Mouse (Mus musculus): ENCODE results near the gene Gm20547.
A peak's percentile ranks its signal among the peaks of the same experiment; 100 is the strongest.
"Not testable (repeated sequence)": the region's sequence is repeated elsewhere in the genome, so short reads cannot be mapped to it uniquely, and the experiment has no call there.

The Gm20547 gene

DNA sequence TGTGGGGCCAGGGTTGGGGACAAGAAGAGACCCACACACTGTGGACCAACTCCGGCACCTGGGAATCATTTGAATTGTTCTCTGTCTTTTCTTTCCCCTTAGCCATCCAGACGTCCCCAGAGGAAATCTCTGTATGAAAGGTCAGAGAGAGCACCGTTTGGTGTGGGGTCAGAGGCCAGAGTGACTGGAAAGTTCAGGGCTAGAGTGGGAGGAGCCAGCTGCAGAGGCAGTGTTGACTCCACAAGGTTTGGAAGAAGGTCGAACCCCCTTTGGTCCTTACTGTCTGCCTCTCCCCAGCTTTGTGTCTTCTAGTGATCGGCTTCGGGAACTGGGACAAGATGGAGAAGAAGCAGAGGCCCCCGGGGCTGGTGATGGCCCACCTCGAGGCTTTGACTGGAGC is 28.3 kb downstream of the Gm20547 start:
- no peak for DNase-seq (ENCODE audit: low read depth, low spot score)

DNA sequence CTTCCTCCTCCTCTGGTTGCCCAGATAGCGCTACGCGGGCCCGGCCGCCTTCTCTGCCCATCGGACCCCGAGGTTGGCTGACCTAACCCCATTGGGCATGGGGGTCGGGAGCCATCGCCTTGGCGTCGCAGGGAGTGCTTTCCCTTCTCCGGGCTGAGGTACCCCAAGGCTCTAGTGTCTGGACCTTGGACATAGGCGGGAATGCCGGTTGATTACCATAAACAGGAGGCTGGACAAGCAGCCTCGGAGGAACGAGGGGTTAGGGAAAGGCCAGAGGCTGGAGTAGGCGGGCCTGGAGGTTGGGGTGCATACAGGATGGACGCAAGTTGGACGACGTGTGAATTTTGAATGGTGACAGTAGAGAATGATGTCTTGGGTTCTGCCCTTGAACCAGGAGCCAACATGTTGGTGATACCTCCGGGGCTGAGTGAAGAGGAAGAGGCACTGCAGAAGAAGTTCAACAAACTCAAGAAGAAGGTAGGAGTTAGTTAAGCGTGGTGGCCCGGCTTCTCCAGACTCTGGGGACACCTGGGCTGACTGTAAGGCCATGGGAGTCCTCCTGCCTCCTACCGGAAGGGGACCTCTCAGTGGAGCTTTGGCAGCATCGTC is 31.2 kb downstream of the Gm20547 start:
- no peak for DNase-seq (ENCODE audit: low read depth, low spot score)

DNA sequence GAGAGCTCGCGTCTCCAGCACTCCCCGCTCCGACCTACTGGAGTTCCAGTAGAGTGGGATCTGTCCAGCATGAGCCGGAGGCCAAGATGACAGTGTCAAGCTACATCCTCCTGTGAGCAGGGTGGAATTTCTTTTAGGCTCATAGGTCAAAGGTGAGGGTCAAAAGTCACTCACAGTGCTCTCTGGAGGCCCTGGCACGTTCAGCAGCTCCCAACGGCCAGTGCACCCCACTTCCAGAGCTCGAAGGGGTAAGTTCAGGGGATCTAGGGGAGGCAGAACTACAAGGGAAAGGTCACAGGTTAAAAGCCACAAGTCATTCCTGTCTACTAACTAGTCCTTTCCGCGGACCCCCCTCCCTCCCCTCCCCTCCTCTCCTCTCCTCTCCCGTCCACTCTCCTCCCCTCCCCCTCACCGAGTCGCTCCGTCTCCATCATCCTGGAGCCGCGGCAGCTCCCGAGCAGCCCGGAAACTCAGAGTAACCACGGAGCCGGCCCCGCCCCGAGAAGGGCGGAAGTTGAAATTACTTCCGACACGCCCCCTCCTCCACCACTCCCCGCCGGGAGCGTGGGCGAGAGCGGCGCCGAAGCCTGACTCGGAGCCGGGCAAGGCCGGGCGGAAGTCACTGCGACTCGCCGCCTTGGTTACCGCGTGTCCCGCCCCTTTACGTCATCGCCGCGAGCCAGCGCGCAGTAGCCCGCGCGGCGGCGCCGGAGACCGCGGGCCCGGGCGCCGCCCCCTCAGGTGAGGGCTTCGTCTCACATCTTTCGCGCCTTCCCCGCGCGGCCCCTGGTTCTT is 31.9 kb downstream of the Gm20547 start, which contains the start of the genes Skiv2l and Nelfe:
TSS of gene Skiv2l (minus strand) at position 489 of the 795 bp plus-strand sequence.
TSS of gene Nelfe (plus strand) at position 670 of the 795 bp plus-strand sequence.
- DNase-seq (ENCODE audit: low read depth, low spot score) = peak; percentile 94

DNA sequence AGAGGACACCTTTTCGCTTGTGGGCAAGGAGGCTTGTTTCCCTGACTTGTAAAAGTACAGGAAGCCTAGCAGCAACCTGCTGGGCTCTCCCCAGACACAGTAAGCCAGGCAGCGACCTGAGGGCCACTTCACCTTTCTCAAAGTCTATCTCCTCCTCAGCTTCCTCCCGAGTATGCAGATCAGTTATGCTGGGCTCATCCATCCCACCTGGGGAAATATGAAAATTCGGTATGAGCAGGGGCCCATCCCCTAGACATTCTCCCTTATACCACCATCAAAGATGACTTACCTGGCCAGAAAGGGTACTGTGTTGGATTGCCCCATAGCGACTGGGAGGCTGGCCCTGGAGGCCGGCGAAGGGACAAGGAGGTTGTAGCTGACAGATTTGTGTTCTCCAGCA is 34.2 kb downstream of the Gm20547 start:
- DNase-seq (ENCODE audit: low read depth, low spot score) = no peak

DNA sequence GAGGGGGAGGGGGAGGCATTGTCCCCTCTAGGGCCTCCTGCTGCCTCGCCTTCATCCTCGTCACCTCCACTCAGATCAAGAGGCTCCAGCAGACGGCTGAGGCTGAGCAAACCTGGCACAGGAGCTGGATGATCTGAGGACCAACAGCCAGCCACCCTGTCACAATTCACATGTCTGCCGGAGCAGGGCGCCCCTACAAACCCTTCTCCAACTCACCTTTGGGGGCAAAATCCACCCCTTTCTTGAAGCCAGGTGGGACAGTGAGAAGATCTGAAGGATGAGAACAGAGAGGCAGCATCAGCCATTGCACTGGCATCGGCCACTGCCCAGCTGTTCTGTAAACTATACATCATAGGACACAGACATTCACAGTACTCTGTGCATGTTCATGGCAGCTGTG is 34.6 kb downstream of the Gm20547 start:
- DNase-seq (ENCODE audit: low read depth, low spot score) = no peak

DNA sequence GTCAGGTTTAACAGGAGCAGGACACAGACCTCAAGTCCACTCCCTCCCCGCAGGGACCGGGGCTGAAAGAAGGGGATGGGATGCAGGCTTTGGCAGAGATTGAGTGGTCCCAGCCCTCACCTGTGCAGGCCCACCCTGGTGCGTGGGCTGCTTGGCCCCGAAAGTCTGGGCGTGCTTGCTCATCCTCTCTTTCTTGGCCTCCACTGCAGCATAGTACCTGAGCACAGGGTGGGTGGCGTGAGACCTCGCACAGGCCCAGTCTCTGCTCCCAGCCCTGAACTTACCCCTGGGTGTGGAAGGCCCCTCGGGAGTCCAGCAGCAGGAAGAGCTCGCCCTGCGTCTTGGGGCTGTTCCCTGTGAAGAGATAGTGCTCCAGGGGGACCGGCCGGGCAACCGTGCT is 37.0 kb downstream of the Gm20547 start:
- DNase-seq (ENCODE audit: low read depth, low spot score) = no peak

DNA sequence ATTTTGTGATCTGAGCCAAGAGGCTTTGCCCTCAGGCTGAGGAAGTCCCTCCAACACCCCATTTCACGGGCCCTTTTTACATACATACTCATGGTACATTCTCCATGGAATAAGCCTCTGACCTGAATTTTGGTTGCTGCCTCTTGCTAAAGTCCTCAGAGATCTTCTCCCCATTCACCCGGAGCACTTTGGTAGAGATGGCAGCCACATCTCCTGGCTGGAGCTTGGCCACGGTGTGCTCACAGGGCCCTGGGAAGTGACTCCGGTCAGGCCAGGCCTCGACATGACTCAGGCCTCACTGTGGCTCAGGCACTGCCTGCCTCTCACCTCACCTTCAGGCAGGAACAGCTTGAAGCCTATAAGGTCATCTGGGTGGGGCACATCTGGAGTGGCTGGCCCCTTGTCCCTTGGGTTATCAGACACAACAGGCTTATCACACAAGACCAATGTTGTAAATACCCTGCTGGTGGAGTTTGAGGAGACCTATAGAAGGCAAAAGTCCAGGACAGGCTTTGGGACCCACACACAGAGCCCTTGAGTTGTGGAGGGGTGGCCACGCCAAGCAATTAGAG is 41.0 kb downstream of the Gm20547 start:
- no peak for DNase-seq (ENCODE audit: low read depth, low spot score)

DNA sequence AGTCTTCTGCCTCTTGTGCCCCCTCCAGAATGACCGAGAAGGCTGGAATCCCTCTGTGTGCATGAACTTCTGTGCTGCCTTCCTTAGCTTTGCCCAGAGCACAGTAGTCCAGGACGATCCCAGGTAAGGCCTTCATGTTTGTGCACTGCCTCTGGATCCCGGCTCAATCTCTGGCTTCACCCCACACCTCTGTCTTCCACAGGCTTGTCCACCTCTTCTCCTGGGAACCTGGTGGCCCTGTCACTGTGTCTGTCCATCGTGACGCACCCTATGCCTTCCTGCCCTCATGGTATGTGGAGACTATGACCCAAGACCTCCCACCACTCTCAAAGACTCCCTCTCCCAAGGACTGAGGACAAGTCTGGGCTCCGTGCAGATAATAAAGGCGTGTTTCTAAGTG is 43.1 kb downstream of the Gm20547 start:
- no peak for DNase-seq (ENCODE audit: low read depth, low spot score)

DNA sequence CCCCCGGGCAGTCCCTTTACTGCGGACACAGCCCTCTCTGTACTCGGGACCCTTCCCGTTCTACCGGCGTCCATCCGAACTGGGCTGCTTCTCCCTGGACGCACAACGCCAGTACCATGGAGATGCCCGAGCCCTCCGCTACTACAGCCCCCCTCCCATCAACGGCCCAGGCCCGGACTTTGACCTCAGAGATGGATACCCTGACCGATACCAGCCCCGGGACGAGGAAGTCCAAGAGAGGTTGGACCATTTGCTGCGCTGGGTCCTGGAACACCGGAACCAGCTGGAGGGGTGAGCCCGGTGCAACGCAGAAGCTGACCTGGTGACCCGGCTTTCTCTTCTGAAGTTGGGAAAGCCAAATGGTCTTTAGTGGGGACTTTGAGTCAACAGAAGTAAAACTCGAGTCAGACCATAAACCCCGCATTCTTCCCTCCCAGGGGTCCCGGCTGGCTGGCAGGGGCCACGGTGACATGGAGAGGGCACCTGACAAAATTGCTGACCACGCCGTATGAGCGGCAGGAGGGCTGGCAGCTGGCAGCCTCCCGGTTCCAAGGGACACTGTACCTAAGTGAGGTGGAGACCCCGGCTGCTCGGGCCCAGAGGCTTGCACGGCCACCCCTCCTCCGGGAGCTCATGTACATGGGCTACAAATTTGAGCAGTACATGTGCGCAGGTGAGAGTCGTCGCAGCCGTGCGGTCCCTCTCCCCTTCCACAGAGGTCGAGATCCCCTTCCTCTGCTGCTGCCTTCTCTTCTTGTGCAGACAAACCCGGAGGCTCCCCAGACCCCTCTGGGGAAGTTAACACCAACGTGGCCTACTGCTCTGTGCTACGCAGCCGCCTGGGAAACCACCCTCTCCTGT is 44.1 kb downstream of the Gm20547 start:
- DNase-seq (ENCODE audit: low read depth, low spot score) = no peak

DNA sequence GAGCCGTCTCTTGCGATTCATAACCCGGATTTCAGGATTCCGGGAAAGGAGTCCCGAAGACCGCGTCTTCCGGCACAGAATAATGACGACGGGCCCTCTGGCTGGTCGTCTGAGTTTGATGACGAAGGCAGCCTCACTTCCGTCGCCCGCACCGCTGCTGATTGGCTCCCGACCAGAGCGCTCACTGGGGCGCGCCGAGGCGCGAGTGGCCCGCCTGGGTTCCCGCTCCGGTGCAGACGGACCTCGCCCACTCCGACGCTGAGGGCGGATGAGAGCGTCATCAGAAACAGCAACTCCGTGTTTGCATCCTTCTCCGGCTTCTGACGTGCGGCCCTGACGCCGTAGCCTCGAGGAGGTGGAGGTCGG is 45.0 kb downstream of the Gm20547 start, which contains the start of the genes Stk19 and Dxo:
TSS of gene Stk19 (minus strand) at position 90 of the 366 bp plus-strand sequence.
TSS of gene Dxo (plus strand) at position 164 of the 366 bp plus-strand sequence.
- peak; percentile 93 for DNase-seq (ENCODE audit: low read depth, low spot score)

DNA sequence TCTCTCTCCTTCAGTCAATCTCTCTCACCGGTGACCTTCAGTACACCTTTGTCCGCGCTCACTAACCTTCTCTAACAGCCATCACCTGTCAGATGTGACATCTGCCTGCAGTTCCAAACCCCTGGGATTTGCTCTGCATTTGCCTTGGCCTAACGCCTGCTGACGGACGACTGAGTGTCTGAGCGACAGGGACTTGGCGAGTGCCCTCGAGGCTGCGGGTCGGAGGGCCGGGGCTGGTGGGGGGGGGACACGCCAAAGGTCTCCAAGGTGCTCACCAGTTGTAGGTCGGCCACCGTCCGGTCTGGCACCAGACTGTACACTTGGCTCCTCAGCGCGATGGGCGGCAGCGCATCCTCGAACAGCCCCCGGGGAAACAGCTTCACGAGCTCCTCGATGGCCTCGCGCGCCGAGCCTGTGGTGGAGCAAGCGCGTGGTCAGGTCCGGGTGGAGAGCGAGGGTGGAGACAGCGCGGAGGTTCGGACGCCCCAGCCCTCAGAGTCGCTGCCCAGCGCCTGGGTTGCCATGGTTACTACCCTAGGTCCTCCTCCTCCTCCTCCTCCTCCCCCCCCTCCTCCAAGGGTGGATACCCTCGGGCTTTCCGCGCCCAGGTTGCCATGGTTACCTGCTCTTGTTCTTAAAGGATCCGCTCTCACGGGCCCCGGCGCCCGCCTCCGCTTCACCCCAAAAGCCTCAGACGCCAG is 45.5 kb downstream of the Gm20547 start:
- DNase-seq (ENCODE audit: low read depth, low spot score) = peak; percentile 8

DNA sequence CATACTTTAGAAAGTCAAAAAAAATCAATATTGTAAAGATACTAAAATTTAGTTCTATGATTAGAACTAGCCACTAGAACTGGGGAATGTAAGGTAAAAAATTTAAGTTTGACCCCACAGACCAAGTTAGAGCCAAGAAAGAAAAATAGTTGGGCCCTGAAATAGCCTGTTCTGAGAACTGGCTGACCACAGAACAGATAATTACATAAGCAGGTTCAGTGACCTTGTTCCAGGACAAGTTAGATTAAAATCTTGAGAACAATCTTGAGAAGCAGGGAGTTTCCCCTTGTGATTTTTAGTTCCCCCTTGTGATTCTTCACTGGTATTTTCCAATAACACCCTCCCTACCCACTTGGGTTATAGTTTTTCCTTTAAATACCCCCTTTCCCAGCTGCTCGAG is 51.1 kb downstream of the Gm20547 start:
- DNase-seq (ENCODE audit: low read depth, low spot score) = not testable (repeated sequence)

DNA sequence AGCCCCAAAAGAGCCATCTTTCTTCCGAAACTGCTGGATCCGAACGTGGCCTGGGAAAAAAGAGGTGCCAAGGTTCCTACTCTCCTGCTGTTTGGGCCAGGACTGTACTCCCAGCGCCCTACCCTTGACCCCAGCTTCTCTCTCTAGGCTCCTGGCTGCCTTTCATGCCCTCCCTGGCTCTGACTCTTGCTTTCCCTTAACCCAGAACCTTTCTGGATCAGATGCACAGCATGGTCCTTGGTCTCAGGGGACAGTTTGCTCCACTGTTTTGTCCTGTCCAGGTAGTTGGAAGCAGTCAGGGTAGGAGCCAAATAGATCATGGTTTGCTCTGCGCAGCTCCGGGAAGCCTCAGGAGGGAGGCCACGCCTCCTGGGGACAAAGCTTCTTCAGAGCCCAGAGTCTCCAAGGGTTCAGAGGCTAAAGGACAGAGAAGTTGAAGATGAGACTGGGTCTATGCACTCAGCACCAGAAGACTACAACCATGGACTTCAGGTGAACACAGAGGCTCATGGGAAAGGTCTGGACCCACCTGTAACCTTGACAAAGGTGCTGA is 66.9 kb downstream of the Gm20547 start:
- no peak for DNase-seq (ENCODE audit: low read depth, low spot score)

DNA sequence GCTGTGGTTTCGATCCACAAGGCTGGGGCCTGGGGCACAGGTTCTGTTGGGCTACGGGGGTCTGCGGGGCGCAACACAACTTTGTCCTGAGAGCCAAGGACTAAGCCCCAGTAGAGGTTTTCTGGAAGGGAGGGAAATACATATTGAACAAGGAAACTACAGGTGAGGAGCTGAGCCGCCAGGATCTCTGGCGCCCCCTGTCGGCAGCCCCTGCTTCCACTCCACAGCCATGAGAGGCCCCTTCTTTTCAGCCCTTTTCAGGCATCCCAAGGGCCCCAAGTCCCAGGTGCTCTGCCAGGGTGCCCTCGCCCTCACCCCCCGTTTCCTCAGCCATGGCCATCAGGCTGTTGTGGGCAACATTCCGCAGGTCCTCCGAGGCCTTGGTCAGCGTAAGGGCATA is 68.1 kb downstream of the Gm20547 start:
- peak; percentile 6 for DNase-seq (ENCODE audit: low read depth, low spot score)

DNA sequence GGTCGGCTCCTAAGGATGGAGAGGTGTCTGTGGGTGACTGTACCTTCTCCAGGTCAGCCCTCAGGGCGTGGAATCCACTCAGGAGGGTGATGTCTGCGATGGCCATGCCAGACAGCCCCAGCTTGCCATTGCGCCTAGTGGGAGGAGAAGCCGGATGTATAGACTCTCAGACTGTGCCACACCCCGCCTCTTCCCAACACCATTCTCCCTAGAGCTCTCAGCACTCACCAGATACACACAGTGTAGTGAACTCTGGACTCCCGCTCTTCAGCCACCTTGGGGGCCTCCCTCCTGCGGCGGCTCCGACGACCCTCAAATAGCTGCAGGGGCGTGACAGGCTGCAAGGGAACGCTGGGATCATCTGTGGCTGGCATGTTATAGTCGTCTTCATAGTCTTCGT is 70.6 kb downstream of the Gm20547 start:
- DNase-seq (ENCODE audit: low read depth, low spot score) = no peak

DNA sequence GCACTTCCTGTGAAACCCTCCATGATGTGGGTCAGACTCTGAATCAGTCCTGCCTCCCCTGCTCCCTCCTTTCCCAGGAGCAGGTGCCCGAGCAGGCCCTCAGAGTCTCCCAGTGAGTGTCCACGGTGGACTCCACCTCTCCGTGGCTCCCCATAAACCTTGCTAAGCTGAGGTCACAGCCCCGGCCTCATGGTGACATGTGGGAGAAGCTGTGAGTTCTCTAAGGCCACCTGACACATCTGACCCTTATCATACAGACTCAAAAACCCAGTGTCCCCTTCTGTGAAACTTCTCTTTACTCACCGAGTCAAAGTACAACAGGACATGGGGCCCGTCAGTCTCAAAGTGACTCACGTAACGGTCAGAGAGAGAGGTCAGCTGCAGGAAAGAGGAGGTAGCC is 71.0 kb downstream of the Gm20547 start:
- not testable (repeated sequence) for DNase-seq (ENCODE audit: low read depth, low spot score)

DNA sequence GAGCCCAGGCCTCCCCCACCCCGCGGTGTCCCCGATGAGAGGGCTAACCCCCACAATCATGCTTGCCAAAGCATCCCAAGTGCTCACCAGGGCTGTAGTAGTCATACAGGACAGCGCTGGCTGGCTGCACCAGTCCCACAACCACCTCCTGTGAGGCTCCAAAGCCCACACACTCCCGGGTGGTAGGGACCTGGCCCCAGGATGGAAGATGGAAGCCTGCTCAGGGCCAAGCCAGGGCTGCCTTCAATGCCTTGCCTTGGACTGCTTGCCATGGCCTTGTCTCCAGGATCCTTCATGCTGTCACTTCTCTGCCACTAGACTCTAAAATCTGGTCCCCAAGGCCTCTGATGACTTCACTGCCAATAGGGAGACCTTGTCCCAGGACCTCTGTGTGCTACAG is 71.4 kb downstream of the Gm20547 start:
- DNase-seq (ENCODE audit: low read depth, low spot score) = not testable (repeated sequence)

DNA sequence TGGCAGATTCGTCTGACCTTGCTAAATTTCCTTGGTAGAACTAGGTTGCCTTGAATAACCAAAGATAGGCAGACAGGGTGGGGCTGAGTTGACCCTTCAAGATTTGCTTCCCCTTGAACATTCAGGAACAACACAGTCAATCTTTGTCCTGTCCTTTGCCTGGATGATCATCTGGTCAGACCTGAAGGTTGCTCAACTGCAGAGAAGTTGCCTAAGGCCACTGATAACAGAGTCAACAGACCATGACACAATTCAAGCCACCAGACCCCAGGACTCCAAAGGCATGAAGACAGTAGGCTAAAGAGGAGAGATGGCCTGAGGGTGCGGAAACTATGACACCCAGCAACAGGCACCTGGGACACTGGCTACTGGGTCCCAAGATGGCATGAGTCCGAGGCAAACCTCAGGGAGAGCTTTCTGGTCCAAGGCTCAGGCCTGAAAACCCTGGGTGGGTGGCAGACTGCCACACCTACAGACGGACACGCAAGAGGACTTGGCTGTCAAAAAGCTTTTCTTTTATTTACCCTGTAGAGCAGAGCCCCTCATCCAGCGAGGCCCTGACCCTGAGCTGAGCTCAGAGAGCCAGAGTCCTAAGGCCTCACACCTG is 73.1 kb downstream of the Gm20547 start:
- no peak for DNase-seq (ENCODE audit: low read depth, low spot score)

DNA sequence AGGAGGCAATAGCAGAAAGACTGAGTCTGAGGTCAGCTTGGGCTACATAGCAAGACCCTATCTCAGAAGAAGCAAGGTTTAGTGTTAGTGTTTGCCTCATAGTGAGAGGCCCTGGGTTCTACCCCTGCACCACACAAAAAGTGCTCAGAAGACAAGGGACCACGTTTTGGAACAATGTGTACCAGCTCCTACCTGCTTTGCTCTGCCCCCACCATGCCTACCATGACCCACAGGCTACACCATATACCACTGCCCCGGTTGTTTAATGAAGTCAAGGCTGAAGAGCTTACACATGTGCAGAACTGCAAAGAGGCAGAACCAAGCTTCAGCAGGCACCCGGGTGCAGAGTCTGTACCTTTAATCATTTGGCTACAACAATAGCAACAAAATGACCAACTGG is 74.7 kb downstream of the Gm20547 start:
- DNase-seq (ENCODE audit: low read depth, low spot score) = no peak

Data from retina, postnatal 7 days (tissue).